Mouse (Mus musculus): ENCODE data around the gene Kcnmb1.

- TF ChIP-seq CTCF (IDR thresholded peaks at IDR 0.05; ENCODE audit: extremely low read depth, insufficient read depth, low read length), result no peak
- TF ChIP-seq POLR2A (IDR thresholded peaks at IDR 0.05; ENCODE audit: extremely low read depth, insufficient read depth, low read length), result no peak
These were observed 35.0 kb upstream of the Kcnmb1 start for GRCm38 (mm10) chr11:33927836-33928235.
